Mouse (Mus musculus): Measurements from ENCODE around the gene Slc1a1. TPM values are rescaled to one million over a fixed set of nuclear protein-coding genes. Genes with fewer than 3 reads are reported as not detected.

Slc1a1 gene
- total RNA-seq, 2 experiments from 2014 or later = 99.8 to 102 TPM

- no peak for DNase-seq (ENCODE audit: low spot score in 2 of 2)
These were observed 73.3 kb downstream of the Slc1a1 start for GRCm38 (mm10) chr19:28908186-28908585.

DNA sequence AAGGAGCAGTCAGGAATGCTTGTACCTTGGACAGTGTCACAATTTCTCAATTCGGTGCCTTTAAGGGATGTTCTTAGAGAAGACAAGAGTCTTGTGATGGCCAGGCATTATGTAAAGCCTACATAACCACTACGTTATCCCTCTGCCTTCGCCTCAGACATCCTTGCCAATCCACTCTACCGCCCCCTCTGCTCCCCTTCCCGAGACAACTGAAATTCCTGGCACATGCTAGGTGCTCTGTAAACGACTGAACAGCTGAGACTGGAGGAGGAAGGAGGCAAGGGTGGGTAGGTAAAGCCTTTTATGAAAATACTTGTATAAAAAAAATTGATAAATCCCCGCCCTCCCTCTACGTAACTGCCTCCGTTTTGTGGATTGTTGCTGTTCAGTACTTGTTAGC, 73.8 kb downstream of the Slc1a1 start:
- DNase-seq (ENCODE audit: low spot score in 2 of 2) = peak; percentile 55 to 57

DNA sequence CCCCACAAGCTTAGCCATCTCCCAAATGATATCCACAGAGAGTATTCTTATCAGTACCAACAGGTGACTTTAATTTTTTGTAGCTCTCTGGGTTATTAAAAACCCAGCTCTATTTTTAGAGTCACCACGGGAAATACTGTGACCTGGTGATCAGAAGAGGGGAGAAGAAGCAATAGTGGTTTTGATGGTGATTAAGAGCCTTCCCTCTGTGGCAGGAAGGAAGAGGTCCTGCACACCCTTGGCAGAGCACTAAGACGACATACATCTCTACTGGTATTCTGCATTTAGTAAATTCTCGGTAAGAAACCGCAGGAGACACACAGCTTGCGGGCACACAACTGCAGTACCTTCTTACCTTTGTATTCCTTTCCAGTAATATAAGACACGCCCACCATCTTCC, 79.7 kb downstream of the Slc1a1 start:
- DNase-seq (ENCODE audit: low spot score in 2 of 2) = no peak

GRCm38 (mm10) chr19:28915602-28916250, 80.9 kb downstream of the Slc1a1 start:
- DNase-seq (ENCODE audit: low spot score in 2 of 2) = no peak

GRCm38 (mm10) chr19:28916492-28916891, 81.6 kb downstream of the Slc1a1 start:
- DNase-seq (ENCODE audit: low spot score in 2 of 2) = no peak

DNA sequence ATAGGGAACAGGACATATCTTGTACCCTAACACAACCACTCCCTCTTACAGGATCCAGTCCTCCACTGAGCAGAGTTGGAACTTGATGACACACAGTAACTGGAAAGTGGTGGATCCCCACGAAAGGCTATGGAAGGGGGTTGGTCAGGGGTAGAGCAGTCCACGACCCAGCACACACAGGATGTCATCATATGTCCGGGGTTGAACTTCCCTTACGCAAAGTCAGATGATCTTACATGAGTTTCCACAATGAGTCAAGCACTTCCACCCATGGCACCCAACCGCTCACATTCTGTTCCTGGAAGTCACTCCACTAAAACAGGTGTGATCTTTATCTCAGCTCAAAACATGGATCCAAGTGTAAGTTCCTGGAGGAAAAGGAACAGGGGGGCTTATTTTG, 83.0 kb downstream of the Slc1a1 start:
- DNase-seq (ENCODE audit: low spot score in 2 of 2) = no peak

GRCm38 (mm10) chr19:28926366-28926765, 91.5 kb downstream of the Slc1a1 start:
- no peak for DNase-seq (ENCODE audit: low spot score in 2 of 2)

DNA sequence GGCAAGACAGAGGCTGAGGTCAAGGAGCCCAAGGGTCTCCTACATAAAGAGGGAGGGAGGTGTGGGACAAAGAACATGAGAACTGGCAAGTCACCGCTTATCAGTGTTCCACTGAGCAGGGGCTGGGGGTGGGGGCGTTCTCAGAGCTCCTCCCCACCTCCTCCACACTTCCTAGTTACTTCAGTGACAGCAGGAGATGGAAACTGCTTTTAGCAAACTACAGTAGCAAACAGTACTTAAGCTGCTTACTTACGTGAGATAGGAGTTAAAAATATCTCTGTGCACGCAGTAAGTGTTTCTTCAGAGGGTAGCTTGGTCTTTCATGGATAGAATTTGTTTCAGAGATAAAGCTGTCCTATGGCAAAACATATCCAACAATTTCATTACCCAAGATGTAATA, 92.5 kb downstream of the Slc1a1 start:
- peak in 1 of 2 experiments; percentile 32 for DNase-seq (ENCODE audit: low spot score in 2 of 2)

DNA sequence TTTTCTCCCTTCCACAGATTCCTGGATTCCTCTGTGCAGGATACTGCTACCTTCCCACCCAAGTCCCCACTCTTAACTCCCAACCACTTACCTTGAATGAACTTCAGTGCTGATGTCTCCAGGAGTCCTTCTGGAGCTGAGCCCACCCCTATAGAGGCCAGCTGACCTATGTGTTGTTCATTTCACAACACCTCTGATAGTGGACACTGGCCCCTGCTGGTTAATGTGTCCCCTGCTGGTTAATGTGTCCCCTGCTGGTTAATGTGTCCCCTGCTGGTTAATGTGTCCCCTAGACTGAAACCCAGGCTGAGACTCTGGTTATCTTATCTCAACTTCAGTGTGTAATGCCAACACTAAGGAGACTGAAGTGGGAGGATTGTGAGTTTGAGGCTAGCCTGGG, 94.2 kb downstream of the Slc1a1 start:
- DNase-seq (ENCODE audit: low spot score in 2 of 2) = no peak

GRCm38 (mm10) chr19:28934897-28935296, 100.0 kb downstream of the Slc1a1 start:
- no peak for DNase-seq (ENCODE audit: low spot score in 2 of 2)

GRCm38 (mm10) chr19:28940135-28940874, 105.5 kb downstream of the Slc1a1 start:
- no peak for DNase-seq (ENCODE audit: low spot score in 2 of 2)

GRCm38 (mm10) chr19:28941271-28941670, 106.4 kb downstream of the Slc1a1 start:
- DNase-seq (ENCODE audit: low spot score in 2 of 2) = no peak

- DNase-seq (ENCODE audit: low spot score in 2 of 2) = peak in 1 of 2 experiments; percentile 19
These were observed 111.9 kb downstream of the Slc1a1 start for GRCm38 (mm10) chr19:28946782-28947181.

- DNase-seq (ENCODE audit: low spot score in 2 of 2) = no peak
These were observed 112.5 kb downstream of the Slc1a1 start for GRCm38 (mm10) chr19:28947311-28947710.

- DNase-seq (ENCODE audit: low spot score in 2 of 2) = no peak
These were observed 116.4 kb downstream of the Slc1a1 start for GRCm38 (mm10) chr19:28951251-28951650.

DNA sequence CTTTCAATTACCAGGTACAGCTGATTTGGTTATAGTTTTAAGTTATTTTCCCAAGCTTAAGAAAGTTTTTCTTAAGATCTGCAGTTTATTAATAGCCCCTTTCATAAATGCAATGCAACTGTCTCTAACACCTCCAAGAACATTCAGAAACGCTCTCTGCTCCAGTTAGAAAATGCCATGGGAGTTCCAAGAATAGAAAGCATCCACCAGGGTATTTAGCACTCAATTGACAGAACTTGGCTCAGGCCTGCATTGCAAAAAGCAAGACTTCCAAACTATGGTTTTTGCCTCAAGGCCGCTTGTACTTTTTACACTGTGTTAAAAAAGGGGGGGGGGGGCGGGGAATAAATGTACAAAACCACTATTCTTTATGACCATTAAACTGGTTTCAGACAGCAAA, 128.3 kb downstream of the Slc1a1 start:
- DNase-seq (ENCODE audit: low spot score in 2 of 2) = peak in 1 of 2 experiments; percentile 41

- DNase-seq (ENCODE audit: low spot score in 2 of 2) = no peak
These were observed 128.6 kb downstream of the Slc1a1 start for GRCm38 (mm10) chr19:28963513-28963841.

Other genes starting within 250 kb of the Slc1a1 start
- gene Glis3, start 155.0 kb upstream of the Slc1a1 start, total RNA-seq (2021) = 1 to 10 TPM; 7.3 to 7.5 TPM
- gene Plpp6, start 128.9 kb downstream of the Slc1a1 start, total RNA-seq (2021) = 10 to 100 TPM; 52.1 to 52.3 TPM
- 1 to 10 TPM; 6.8 to 7.5 TPM for gene 4430402I18Rik, start 132.8 kb downstream of the Slc1a1 start, total RNA-seq (2021)
- 100 to 1,000 TPM in 1 of 2 experiments, 10 to 100 TPM in 1; 99.4 to 102 TPM for gene Cdc37l1, start 155.3 kb downstream of the Slc1a1 start, total RNA-seq (2021)
- gene Ak3, start 212.9 kb downstream of the Slc1a1 start, total RNA-seq (2021) = 10 to 100 TPM; 53.7 to 54.9 TPM